Mouse (Mus musculus) frontal cortex, postnatal 14 days (tissue): ENCODE data around the gene Ptprr.
A peak's percentile ranks its signal among the peaks of the same experiment; 100 is the strongest.

Experiments
- DNase-seq, 2 experiments: peaks; one replicate each; pipeline ENCODE4 v3.0.0; 2022; ENCODE audit warnings: low spot score in 2 of 2

Ptprr gene

GRCm38 (mm10) chr10:116017845-116018479, at the start of gene Ptprr:
Ptprr (plus strand) TSS chr10:116018213.
- peak; percentile 85 to 86 for DNase-seq

GRCm38 (mm10) chr10:115976345-115976744, 41.7 kb upstream of the Ptprr start:
- DNase-seq: no peak

GRCm38 (mm10) chr10:115978992-115979391, 39.0 kb upstream of the Ptprr start:
- no peak for DNase-seq

DNA sequence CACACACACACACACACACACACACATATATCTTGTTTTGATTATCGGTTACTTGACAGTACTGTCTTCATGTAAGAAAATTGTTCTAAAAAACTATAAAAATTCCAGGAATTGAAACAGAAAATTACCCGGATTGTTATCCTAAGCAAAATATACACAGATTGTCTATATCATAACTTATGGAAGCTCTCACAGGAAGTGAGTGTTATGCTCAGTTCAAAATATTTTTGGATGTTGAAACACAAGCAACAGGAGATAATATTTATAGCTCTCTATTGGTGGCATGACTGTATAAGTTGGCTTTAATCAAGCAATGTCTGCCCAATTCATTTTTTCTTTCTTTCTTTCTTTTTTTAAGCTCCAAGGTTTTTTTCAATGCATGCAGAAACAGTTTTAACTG, 38.0 kb upstream of the Ptprr start:
- DNase-seq: no peak

DNA sequence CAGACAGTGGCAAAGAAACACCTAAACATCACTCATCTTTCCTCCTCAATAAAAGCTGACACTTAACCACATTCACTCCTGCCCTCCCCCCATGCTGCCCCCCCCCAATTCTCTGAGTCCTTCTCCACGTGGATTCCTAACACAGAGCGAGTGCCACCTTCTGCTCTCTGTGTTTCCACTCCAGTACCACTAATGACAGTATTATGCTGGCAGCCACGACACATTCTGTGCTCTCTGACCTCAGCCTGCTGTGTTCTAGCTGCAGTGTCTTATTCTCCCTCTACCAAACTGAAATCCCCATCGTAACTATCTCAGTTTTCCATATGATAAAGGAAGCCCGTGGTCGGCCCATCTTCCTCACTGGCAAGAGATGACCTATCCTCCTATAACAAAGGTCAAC, 33.7 kb upstream of the Ptprr start:
- no peak for DNase-seq

GRCm38 (mm10) chr10:116001838-116002237, 16.2 kb upstream of the Ptprr start:
- DNase-seq: no peak

- DNase-seq: no peak
Observed at GRCm38 (mm10) chr10:116006675-116007074, 11.3 kb upstream of the Ptprr start.

DNA sequence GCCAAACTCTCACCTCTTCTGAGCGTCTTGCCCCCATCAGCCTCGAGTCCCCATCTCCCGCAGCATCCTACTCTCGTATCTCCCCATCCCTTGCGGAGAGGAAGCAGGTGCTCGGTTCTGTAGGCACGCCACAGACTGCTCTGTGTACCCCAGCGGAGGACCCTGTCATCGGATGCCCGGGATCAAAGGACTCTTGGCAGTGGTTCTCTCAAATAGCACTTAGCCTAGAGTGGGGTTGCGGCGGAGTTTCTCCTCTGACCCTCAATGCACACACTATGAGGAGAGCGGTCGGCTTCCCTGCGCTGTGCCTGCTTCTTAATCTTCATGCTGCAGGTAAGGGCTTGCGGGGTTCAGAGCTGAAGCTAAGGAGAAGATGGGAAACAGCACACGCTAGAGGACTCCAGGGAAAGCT, 473 bp downstream of the Ptprr start:
- no peak for DNase-seq

- peak; percentile 18 to 36 for DNase-seq
Observed at GRCm38 (mm10) chr10:116019086-116019860, 1.3 kb downstream of the Ptprr start.

DNA sequence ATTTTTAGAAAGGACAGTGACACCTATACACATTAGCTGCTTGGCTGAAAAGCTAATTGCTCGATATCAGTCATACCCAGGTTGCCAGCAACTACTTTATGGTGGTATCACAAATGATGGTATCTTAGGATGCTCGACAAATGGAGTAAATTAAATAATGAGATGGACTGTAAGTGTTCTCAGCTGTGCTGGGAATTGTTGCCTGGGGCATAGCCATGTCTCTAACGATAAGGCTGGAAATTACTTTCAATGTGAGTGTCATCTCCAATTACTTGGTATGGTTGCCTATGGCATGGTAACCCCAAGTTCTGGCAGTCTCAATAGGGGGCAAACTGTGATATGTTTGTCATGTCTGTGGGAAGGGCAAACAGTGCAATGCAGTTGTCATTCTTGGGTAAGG, 3.1 kb downstream of the Ptprr start:
- no peak for DNase-seq

DNA sequence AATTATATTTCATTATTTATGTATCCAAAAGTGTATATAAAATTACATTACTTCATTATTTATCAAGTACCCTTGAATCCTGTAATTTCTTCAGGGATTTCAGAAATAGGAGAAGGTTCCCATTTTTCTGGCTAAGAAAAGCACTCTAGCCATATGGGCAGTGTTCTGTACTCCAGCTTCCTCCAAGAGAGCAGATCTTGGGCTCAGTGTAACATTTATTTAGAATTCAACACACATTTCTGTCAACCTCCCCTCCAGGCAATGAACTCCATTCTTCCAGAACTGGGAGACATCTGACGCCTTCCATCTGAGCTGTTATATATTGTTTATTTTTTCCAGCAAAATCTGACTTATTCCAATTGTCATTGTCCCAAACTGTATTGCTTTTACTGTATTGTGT, 20.1 kb downstream of the Ptprr start:
- no peak for DNase-seq

DNA sequence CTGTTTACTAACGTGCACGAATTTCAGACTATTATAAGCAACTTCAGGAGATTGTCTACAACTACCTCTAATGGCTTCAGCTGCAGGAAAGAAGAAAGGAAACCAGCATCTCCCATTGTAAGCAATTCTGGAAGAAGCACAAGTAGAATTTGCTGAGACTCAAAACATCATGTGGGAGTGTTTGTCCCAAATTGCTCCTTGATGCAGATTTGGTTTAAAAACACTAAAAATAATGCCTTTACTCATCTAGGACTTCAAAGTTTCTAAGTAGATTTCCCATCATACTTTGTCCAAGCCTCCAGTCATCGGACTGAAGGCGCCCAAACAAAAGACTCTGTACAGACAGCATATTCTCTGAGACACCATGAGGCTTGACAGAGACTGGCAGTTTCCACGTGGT, 57.9 kb downstream of the Ptprr start:
- DNase-seq: no peak

GRCm38 (mm10) chr10:116078636-116079035, 60.6 kb downstream of the Ptprr start:
- DNase-seq: no peak

GRCm38 (mm10) chr10:116079396-116079795, 61.4 kb downstream of the Ptprr start:
- DNase-seq: no peak

DNA sequence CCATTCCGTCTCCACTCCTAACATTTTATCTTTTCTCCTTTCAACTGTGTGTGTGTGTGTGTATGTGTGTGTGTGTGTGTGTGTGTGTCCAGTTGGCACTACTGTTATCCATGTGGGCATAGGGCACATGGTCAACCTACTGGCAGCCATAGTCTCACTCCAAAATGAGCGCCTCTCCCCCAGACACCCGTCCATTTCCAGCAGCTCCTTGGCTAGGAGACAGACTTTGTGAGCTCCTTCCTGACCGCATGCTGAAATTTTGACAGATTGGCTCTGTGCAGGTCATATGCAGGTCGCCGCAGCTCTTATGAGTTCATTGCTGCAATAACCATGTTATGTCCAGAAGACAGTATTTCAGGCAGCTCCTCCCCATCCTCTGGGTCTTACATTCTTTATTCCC, 62.8 kb downstream of the Ptprr start:
- DNase-seq: no peak

DNA sequence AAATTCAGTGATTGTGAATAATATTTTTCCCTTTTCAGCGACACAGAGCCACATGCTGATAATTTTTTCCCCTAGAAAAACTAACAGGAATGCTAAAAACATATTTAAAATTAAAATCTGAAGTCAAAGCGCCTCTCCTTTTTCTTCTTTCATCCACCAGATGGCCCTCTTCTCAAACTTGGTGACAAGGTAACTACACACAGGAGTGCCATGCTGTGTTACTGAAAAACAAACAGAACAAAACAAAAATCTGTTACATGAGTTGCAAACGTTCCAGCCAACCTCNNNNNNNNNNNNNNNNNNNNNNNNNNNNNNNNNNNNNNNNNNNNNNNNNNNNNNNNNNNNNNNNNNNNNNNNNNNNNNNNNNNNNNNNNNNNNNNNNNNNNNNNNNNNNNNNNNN, 66.0 kb downstream of the Ptprr start:
- DNase-seq: no peak

DNA sequence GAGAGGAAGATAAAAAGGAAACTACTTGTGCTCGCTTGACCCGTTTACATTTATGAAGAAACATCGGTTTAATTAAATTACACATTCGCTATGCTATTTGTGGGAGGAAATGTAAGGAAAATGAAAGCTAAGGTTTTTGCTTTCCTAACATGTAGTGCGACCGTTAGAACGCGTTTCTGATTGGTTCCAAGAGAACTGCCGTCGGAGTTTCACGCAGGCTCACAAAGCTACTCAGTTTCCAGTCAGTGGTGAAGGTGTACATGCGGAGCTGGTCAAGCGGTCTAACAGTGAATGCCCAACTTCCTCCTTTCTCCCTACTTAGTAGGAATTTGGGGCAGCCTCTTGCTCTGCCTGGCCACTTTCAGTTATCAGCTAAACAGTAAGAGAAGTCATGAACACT, 78.5 kb downstream of the Ptprr start:
- no peak for DNase-seq

GRCm38 (mm10) chr10:116098470-116098869, 80.5 kb downstream of the Ptprr start:
- DNase-seq: no peak

DNA sequence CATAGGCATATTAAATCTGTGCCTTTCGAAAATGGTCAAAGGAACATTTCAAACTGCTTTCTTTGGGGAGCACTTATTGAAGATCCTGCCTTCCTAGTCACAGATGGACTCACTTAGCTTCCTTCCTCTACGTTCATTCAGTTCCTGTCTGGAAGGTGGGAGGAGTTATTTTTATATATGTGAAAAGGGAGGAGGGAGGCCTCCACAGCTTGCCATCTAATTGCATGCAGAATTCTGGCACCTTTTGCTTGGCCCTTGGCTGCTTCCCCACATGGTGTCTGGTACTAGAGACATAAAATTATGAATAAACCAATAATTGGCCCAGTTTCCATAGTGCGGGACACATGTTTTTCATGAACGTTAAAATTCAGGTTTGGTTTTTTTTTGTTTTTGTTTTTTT, 90.2 kb downstream of the Ptprr start:
- DNase-seq: no peak

- no peak for DNase-seq
Observed at GRCm38 (mm10) chr10:116108730-116109129, 90.7 kb downstream of the Ptprr start.

GRCm38 (mm10) chr10:116112868-116113267, 94.9 kb downstream of the Ptprr start:
- no peak for DNase-seq

DNA sequence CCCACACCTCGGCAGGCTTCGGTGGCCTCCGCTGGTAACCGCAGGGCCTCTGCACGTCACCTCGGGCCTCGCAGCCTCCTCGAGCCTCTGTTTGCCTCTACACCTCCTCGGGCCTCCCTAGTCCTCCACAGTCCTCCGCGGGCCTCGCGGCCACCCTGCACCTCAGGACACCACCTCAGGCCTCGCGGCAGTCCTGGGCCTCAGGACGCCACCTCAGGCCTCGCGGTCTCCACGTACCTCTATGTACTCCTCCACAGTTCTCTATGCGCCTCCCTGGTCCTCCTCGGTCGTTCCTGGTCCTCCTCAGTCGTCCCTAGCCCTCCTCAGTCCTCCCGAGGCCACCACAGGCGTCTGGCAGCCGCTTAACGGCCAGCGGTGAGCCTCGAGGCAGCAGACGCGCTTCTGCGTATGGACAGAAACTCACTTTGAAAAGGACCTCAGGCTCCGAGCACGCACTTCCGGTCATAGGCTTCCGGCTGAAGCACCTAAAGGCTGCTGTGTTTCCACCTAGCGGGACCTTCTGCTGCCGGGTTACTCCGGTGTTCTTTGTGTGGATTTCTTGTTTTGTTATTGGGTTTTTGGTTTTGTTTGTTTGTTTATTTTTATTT, 96.0 kb downstream of the Ptprr start, which contains the start of gene 4933416C03Rik:
TSS of gene 4933416C03Rik (minus strand) at position 51 of the 608 bp plus-strand sequence.
- no peak for DNase-seq
